Mouse (Mus musculus) right cerebral cortex, postnatal 36 days (tissue): Measurements from ENCODE around the gene Card14.
A peak's percentile ranks its signal among the peaks of the same experiment; 100 is the strongest.
"Not testable (repeated sequence)": the region's sequence is repeated elsewhere in the genome, so short reads cannot be mapped to it uniquely, and the experiment has no call there.

Source experiments
- DNase-seq, 2 experiments: peaks; one replicate each; pipeline ENCODE4 v3.0.0; 2022; ENCODE audit warnings: low spot score in 2 of 2, mixed read lengths in 1 of 2

Card14 gene

DNA sequence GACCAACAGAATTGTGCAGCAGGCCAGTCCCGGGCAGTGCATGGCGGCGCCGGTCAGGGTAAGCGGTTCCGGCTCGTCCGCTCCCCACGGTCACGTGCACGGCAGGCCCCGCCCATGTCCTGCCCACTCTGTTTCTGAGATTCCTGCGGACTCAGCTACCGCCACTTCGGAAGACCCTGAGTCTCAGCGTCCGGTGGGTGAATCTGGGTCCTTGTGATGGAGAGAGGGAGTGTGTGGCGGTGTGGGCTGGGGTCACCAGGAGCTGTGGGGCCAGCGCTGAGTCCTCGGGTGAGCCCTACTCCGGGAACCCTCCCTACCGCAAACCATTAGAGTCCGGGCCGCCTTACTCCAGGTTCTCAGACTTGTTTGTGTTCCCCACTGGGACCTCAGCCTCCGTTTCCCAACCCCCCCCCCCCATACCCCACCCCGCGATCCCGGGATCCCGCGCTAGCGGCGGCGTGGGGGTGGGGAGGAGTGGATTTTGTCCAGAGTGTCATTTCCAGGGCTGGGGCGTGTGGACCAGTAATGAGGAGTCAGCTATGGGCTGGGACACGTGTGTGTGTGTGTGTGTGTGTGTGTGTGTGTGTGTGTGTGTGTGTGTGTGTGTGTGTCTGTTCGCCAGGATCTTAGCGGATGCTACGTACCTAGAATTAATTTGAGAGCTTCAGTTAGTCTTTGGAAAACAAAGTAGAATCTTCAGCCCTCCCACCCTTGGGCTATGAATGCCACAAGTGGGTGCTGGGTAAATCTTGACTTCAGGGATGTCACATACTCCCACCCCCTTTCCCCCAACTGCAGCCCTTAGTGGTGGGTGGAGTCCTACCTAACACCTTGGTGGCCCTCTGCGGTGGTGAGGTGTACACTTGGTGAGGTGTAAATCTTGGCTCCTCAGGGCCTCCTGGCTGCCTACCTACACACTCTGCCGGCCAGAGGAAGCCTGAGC, 48.1 kb downstream of the Card14 start, which contains the start of the genes Sgsh and Slc26a11:
Gene Sgsh (minus strand): TSS at position 94 of the 943 bp plus-strand sequence.
Gene Slc26a11 (plus strand): TSS at position 115 of the 943 bp plus-strand sequence.
- peak; percentile 66 to 69 for DNase-seq

DNA sequence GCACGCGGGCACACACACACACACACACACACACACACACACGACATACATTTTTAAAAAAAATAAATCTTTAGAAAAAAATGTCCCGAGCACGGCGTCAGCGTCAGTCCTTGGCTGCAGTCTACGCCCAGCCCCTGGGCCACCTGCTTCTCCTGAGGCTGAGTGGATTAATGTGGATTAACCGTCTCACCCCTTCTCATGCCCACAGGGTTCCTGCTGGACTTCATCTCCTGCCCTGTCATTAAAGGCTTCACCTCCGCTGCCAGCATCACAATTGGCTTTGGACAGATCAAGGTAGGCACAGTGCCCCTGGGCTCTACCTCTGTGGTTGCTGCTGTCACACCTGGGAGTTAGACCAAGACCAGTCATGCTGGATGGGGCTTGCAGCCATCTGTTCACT, 51.5 kb downstream of the Card14 start:
- no peak for DNase-seq

DNA sequence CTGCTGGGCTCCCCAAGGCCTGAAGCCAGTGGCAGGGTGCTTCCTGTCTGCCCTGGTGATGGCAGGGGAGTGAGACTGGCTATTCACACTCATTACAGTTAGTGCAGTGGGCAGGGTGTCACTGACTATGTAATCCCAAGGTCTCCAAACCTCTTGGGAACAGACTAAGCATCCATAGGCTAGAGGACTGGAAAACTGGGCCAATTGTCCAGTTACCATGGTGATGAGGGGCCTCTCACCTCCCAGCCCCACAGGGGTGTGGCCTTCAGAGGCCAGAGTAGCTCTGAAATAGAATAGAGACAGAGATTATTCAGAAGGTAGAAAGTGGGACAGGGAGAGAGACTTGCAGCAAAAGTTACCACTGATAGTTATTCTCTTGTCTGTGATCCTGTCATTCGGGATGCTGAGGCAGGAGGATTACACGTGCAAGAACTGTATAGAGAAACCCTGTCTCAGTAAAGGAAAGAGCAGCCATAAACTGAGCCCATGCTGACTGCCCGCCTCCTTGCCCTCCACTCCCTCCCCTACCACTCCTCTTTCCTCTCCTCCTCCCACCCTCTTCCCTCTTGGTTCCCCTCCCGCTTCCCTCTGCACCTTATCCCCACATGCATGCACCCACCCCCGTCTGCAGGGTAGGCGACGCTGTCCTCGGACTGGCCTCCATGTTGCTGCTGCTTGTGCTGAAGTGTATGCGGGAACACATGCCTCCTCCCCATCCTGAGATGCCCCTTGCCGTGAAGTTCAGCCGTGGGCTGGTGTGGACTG, 55.4 kb downstream of the Card14 start:
- DNase-seq = no peak

DNA sequence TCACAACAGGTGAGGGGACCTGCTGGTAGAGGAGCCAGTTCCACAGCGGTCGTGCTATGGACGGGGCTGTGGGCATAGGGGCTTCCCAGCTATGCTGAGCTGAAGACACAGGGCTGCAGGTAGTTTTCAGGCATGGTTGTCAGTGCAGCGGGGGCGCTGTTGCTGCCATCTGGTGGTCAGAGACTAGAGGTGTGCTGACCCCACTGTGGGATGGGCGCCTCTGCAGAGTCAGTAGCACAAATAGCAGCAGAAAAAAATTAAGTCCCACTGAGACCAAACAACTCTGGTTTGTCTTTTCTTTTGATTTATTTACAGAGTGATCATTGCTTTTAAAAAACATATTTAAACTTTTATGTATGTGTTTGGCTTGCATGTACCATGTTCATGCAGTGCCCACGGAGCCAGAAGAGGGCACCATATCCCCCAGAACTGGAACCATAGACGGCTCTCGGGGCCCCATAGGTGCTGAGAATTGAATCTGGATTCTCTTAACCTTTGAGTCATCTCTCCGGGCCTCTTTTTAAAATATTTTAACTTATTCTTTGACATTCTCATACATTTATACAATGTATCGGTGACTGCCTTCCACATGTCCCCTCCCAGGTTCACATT, 56.1 kb downstream of the Card14 start:
- peak in 1 of 2 experiments; percentile 26 for DNase-seq

DNA sequence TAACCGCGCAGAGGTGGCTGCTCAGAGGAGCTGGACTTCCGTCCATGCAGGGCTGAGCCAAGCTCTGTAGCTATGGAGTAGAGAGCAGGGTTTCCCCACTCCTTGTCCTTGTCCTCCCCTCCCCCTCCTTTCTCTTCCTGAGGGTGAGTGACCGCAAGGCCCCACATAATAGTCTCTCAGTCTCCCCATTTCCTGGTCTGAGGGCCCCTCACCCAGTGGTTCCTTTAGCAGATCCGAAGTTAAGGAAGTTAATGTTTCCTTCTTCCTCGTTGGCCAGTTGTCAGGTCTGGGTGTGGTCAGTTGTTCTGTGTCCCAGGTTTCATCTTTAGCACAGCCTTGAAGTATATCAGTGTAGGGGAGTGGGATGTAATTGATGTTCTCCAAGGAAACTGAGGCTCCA, 67.9 kb downstream of the Card14 start:
- no peak for DNase-seq

DNA sequence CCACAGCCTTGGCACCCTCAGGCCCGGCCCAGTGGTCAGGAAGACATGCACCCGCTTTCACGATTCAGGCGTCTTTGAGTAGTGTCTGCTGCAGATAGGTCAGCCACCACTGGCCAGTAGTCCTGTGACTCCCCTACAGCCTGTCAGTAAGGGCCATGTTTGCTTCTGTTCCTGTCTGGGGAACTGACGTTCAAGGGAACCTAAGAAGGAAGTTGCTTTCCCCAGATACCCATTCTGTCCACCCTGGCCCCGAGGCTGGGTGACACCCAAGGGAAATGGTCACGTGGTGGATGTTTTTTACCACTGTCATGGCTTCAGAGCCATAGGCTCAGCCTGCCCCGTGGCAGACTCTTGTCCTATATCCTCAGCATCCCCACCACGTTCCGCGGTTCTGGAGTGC, 69.8 kb downstream of the Card14 start:
- no peak for DNase-seq

DNA sequence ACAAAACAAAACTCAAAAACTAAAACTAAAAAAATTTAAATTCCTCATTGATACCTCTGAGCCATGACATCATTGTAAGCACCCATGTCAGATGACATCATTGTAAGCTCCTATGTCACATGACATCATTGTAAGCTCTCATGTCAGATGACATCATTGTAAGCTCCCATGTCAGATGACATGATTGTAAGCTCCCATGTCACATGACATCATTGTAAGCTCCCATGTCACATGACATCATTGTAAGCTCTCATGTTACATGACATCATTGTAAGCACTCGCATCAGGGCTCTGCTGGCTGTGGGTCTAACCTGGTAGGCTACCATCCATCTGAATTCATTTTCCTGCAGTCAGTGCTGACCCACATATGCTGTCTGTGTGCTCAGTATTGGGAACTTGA, 71.0 kb downstream of the Card14 start:
- no peak for DNase-seq

DNA sequence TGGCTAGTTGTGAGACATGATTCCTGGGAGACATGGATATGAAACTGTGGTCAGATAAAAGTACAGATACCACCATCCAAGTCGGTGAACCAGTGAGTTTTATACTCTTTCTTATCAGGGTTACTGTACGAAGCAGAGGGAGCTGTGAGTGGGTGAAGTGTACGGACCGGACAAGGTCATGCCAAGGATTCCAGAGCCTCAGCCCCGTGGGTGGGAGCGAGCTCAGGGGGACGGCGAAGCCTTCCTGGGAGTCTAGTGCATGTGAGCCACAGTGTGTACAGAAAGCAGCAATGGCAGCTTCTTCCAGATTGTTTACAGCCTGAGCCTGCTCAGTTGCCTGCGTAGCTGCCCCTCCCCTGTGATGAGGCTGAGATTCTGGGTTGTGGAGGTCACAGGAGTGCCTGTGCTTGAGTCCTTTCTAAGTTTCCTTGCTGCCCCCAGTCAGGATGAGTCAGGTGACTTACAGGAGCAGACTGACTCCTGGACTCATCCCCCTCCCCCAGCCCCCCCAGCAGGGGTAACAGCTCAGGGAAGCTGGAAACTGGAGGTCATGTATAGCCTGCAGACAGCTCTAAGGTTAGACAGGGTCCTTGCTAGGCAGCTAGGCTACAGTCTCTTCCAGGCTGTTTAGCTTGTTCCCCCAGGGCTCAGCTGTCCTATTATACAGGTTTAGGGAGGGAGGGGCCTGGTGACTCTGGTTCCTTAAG, 74.2 kb downstream of the Card14 start:
- no peak for DNase-seq

DNA sequence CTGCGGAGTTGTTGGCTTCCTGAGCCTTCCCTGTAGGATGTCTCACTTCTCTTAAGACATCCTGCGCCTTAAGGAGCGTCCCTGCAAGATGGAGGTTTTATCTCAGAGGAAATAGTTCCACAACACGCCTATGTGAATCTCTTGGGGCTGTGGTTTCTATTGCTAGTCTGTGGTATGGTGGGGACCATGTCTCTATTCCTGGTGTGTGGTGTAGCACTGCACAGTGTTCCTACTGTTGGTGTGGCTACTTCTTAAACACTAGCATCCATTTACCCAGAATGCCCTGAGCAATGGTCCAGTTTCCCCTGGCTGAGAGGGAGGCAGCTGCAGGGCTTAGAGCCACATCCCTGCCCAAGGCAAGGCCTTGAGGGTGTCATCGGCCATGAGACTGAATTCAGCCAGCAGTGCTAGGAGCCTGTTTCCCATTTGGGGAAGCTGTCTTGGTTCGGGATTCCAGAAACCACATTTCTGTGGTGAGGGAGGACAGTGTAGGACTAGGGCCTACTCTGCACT, 74.8 kb downstream of the Card14 start:
- DNase-seq = no peak

DNA sequence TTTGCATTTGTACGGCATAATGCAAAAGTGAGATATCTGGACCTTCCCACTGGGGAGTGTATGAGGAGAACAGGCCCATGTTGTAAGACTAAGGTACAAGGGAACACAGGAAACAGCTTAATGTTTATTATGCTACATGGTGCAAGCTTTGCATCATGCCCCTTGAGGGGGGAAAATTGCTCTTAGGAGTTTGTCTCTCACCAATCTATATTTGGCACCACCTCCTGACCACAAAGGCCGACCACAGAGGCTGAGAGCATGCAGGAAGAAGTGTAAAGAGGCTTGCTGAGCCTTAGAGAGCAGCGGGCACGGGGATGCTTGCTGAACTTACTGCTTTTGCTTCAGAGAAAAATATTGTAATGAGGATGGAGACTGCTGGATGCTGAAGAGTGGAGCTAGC, 77.3 kb downstream of the Card14 start:
- no peak for DNase-seq

DNA sequence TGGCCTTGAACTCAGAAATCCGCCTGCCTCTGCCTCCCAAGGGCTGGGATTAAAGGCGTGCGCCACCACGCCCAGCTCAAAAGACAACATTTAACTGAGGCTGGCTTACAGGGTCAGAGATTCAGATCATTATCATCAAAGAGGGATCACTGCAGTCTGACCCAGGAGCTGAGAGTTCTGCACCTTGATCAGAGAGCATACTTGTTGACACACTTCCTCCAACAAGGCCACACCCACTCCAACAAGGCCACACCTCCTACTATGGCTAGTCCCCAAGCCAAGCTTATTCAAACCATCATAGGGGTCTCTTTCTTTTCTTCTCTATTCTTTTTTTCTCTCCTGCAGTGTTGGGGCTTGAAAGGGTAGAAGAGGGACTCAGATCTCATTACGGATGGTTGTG, 78.7 kb downstream of the Card14 start:
- no peak for DNase-seq

DNA sequence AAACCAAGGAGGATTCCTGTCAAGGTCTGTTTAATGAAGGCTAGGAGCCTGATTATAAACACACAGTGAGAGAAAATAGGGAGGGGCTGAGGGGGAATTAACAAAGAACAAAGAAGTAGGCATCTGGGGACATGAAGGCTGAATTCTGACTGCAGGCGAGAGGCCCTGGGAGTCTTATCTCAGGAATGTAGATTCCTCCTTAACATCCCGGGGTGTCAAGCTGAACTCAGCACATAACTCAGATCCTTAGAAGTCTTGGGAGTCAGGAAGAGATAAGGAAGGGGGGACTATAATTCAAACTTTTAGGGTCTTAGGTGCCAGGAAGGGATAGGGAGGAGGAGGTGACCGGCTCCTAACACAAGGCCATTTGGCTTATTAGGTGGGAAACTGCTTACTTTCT, 79.7 kb downstream of the Card14 start:
- not testable (repeated sequence) for DNase-seq

DNA sequence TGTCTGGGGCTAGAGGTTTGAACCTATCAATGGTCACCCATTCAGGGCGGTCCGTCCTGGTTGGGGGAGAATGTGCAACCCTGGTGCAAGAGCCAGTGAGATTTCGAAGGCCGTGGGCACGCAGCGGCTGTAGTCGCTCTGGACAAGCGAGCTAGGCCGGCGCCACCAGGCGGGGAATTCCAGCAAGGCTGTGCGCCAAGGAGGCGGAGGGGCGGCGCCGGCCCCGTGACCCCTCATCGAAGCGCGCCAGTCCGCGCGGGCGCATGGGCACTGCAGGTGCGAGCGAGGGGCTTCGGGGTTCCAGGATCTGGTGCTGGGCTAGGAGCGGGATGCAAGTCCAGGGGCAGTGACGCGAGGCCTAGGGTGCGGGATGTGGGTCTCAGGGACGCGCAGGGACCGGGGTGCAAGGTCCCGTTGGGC, 82.3 kb downstream of the Card14 start:
- DNase-seq = peak; percentile 5 to 20

DNA sequence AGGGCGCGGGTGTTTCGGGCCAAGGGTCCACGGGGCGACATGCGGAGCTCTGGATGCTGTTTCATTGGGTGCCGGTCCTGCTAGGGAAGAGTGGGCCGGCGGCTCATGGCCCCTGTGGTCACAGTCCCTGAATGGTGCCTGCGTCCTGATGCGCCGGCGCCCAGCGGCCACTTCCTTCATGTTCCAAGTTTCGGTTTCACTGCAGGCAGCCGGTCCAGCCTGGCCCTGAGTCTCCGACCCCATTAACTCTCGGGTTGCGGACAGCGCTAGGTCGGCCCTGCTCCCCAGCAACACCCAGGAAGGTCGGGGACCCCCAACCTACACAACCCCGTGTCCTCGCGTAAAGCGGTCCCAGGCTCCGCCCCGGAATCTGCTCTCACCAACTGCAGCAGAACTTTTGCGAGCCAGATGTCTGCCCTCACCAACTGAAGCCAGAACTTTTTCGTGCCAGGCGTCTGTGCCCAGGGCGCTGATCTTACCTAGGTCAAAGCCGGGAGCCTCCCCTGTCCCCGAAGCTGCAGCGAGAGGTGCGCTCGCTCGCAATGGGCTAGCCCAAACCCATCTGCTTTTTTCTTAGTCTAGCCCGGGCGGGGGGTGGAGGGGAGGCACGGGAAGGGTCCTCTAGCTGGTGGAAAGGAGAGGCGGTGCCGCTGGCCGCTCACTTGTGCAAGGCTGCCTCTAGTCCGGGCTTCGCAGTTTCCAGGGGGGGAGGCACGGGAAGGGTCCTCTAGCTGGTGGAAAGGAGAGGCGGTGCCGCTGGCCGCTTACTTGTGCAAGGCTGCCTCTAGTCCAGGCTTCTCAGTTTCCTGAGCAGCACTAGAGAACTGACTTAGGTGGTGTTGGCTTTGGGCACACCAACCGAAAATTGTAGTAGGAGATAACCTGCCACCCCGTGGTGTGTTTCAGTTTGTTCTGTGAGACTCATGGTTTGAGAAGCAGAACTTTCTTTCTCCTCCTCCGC, 83.0 kb downstream of the Card14 start:
- DNase-seq = peak; percentile 9 to 12

DNA sequence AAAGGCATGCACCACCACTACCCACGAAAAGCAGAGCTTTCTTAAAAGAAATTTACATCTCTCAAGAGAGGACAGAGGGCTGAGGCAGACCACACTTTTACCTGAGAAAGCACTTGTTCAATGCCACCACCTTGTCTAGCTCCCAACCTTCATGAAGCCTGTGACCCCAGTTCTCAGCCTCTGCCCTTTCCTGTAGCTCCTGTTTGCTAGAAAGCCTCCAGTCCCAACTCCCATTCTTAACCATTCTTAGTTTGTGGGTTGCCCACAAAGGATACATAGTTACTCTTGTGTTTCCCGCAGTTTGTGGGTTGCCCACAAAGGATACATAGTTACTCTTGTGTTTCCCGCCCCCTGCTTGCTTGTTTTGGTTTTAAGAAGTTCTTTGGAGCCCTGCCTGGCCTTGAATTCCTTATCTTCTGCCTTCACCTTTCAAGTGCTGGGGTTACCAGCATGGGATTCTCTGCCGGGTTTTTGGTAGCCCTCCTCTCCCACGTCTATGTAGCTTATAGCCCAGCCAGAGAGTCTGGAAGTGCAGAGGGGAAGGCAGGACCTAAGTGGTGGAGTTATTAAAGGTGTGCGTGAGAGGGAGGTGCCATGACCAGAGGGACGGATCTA, 83.9 kb downstream of the Card14 start:
- DNase-seq = no peak

DNA sequence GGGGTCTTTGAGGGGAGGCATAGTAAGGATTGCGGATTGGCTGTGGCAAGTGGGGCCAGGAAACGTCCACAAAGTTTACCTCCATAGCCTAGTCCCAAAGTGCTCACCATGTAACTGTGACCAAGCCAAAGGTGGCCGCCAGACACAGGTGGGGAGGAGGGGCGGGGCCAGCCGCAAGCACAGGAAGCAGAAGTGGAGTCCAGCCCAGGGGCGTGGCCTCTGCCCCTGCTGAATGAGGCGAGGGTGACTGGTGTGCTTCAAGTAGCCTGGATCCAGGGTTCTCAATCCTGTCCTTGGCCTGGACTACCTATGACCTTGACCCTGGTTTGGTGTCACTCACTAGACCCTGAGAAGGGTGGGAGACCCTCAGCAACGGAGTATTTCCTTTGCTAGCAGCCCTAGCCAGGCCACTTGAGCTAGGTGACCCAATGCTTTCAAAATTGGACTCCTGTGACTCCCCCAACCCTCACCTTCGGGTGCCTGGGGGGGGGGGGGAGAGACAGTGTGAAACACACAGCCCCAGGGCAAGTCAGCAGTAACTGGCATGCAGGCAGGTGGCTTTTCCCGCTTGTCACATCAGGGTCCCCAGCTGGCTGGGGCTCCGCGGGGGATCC, 84.5 kb downstream of the Card14 start:
- DNase-seq = no peak

DNA sequence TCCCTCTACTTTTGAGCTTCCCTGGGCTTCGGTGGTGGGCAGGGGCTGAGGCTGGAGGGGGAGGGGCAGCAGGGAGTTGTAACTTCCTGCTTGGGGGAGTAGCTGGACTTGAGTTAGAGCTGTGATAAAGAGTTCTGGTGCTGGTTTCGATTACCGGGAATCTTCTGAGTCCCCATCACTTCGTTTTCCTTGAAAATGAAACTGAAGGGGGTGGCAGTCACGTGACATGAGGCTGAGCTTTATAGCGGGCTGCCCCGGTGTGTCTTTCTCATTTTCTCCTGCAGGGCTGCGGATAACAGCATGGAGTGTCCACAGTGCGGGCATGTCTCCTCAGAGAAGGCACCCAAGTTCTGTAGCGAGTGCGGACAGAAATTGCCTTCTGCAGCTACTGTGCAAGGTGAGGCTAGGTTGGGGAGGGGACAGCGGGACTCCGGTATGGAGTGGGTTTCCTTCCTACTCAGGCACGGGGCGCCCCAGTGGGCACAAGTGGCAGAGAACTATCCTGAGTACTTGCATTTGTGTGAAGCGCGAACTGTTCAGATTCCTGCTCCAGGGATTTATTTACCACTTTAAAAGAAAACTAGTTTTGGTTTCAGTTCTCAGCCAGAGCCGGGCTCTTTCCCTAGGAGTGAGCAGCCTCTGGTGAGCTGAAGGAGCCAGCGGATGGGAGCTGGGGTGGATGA, 85.4 kb downstream of the Card14 start, which contains the start of gene Rnf213:
Gene Rnf213 (plus strand): TSS at position 301 of the 683 bp plus-strand sequence.
- DNase-seq = peak in 1 of 2 experiments; percentile 11

DNA sequence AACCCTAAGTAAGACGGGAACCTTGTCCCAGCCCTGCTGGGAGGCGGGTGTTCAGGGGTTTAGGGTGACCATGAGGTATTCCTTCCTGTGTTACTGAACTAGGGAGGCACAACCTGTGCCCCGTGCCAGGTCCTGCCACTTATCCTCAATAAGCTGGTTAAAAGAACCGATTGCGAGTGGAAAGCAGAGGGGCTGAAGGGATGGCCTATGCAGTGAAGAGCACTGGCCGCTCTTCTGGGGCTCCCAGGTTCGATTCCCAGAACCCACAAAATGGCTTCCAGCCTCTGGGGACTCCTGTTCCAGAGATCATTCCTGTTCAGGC, 85.9 kb downstream of the Card14 start:
- DNase-seq = no peak

DNA sequence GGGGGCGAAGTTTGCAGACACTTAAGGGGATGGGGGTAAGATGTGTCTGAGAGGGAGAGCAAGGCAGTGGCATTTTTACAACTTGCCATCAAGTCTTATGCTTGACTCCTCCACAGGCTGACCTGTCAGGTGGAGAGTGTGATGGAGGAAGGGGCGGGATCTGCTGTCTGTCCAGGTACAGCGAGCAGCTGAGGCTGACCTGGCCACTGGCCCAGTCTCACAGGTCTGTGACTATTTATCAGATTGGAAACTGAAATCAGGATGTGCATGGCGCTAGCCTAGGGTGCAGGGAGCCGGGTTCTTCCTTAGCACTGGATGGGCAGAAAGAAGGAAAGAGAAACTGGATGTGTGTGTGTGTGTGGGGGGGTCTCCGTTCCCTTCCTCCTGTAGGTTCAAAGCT, 86.6 kb downstream of the Card14 start:
- no peak for DNase-seq
